Mouse (Mus musculus) brain, embryonic 14.5 days (tissue): Measurements from ENCODE around the gene Nrbf2.

Experiments used
- CTCF ChIP-seq: fragments of 200-500 bp; IDR thresholded peaks from 2 replicates; pipeline ENCODE4 v1.5.1; 2012; ENCODE audit warnings: inconsistent platforms, mild to moderate bottlenecking, moderate library complexity, borderline replicate concordance; ENCODE audit not compliant: insufficient read depth, insufficient read length; ENCODE audit errors: extremely low read depth
- POLR2A ChIP-seq: fragments of 200-500 bp; IDR thresholded peaks from 2 replicates; pipeline ENCODE4 v1.6.1; 2012; ENCODE audit warnings: mild to moderate bottlenecking, inconsistent platforms, borderline replicate concordance; ENCODE audit not compliant: poor library complexity, insufficient read depth, insufficient read length, severe bottlenecking; ENCODE audit errors: extremely low read depth

DNA sequence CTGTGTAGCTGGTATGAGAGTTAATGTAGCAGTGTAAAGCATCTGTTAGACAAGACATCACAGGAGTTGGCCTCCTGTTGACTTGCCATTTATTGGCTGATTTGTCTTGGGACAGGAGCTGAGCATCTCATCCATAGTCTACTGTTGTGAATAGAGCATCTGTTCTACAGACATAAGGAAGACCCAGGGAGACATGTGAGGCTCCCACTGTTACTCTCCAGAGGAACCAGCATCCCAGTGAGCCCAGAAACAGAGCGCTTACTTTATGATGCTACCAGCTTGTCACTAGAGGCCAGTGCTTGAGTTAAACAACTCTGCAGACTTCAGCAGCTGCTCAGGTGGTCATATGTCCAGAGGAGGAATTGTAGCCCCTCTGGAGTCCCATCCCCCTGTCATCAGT, 32.0 kb downstream of the Nrbf2 start:
- TF ChIP-seq CTCF (no peak), POLR2A (no peak)
